Comparison of ENCODE assay signal across 21 mouse cellular contexts in genomic region chr19:43510436-43511220, GRCm38 (mm10). TPM values are rescaled to one million over a fixed set of nuclear protein-coding genes. Genes with fewer than 3 reads are reported as not detected.
DNase-seq lines count a peak whose midpoint lies in the region; ATAC-seq and TF ChIP-seq lines count a peak whose summit lies in the region.
"Had no signal": no experiment of that assay in that cellular context is flagged by ENCODE, and none has a peak within 500 bp of the region (broad histone marks: within the 10 kb centered on the region; RNA-seq: fewer than 3 reads in every experiment).

No protein-coding gene starts in this region.

- H3K4me2 ChIP-seq in intestine, postnatal 0 days (replicated peaks; ENCODE audit: low read depth) = no peak overlapping the region
- no peak overlapping the region for H3K4me2 ChIP-seq in intestine, embryonic 16.5 days (ENCODE audit: low read depth, low read length)
- H3K4me2 ChIP-seq in midbrain, embryonic 14.5 days (ENCODE audit: low read length) = no peak overlapping the region
- H3K4me2 ChIP-seq: embryonic facial prominence, embryonic 13.5 days; forebrain, embryonic 12.5 days; hindbrain, embryonic 12.5 days had no signal

- H3K4me1 ChIP-seq in intestine, postnatal 0 days (replicated peaks; ENCODE audit: control insufficient read depth, insufficient read depth, low read length) = no peaks in the 10 kb centered on the region
- no peaks in the 10 kb centered on the region for H3K4me1 ChIP-seq in intestine, embryonic 16.5 days (ENCODE audit: control insufficient read depth, insufficient read depth, low read length)
- H3K4me1 ChIP-seq in bone marrow macrophage, adult 2 months (ENCODE audit: control insufficient read depth, insufficient read depth, low read length) = peaks cover 32% of the 10 kb centered on the region
- peaks cover 15% of the 10 kb centered on the region; the same call in 1 of the 2 replicates for H3K4me1 ChIP-seq in small intestine, adult 2 months (ENCODE audit: control insufficient read depth, insufficient read depth, insufficient read length, low read length)
- H3K4me1 ChIP-seq in midbrain, embryonic 14.5 days (ENCODE audit: control insufficient read depth, insufficient read depth, low read length) = no peaks in the 10 kb centered on the region
- H3K4me1 ChIP-seq: embryonic facial prominence, embryonic 13.5 days; forebrain, embryonic 12.5 days; hindbrain, embryonic 12.5 days had no signal

- TF ChIP-seq CTCF in intestine, postnatal 0 days (IDR thresholded peaks at IDR 0.05; ENCODE audit: low read depth) = no peak
- TF ChIP-seq CTCF in bone marrow macrophage, adult 2 months (IDR thresholded peaks at IDR 0.05; ENCODE audit: low read depth, low read length) = no peak
- no peak for TF ChIP-seq CTCF in small intestine, adult 2 months (IDR thresholded peaks at IDR 0.05; ENCODE audit: extremely low read depth, insufficient read length, insufficient replicate concordance, low read depth, low read length)
- TF ChIP-seq CTCF in layer of hippocampus, adult 2 months (conservative IDR thresholded peaks at IDR 0.05) = no peak

- H3K9me3 ChIP-seq in intestine, postnatal 0 days (ENCODE audit: control insufficient read depth) = no peaks in the 10 kb centered on the region
- no peaks in the 10 kb centered on the region for H3K9me3 ChIP-seq in intestine, embryonic 16.5 days (ENCODE audit: control insufficient read depth, low read length)
- H3K9me3 ChIP-seq in midbrain, embryonic 14.5 days (ENCODE audit: control insufficient read depth, low read length) = no peaks in the 10 kb centered on the region
- H3K9me3 ChIP-seq: embryonic facial prominence, embryonic 13.5 days; G1E; hindbrain, embryonic 12.5 days had no signal

- WGBS in intestine, postnatal 0 days = 83% methylated on average over 14 of the region's 14 CpGs
- WGBS in intestine, embryonic 16.5 days = 83% methylated on average over 14 of the region's 14 CpGs
- 83% methylated on average over 14 of the region's 14 CpGs for WGBS in small intestine, adult 2 months
- WGBS in midbrain, embryonic 14.5 days = 95% methylated on average over 14 of the region's 14 CpGs

- DNase-seq in R1 (ENCODE audit: low read depth, low spot score) = peak; percentile 80
- DNase-seq in layer of hippocampus, adult 2 months (ENCODE audit: low spot score in 2 of 2) = no peak
- no peak for DNase-seq in midbrain, embryonic 14.5 days
- DNase-seq: adrenal gland, postnatal 14 days; cerebellum, adult 2 months; cerebellum, postnatal 14 days; gastrocnemius, postnatal 14 days; heart, postnatal 10 days; heart, postnatal 4 days had no signal

- H3K36me3 ChIP-seq in intestine, postnatal 0 days (ENCODE audit: control insufficient read depth, insufficient read depth) = peaks cover 51% of the 10 kb centered on the region
- peaks cover 13% of the 10 kb centered on the region for H3K36me3 ChIP-seq in intestine, embryonic 16.5 days (ENCODE audit: control insufficient read depth, insufficient read depth, low read length)
- H3K36me3 ChIP-seq in small intestine, adult 2 months (ENCODE audit: control insufficient read depth, insufficient read depth, low read length) = peaks cover 55% of the 10 kb centered on the region
- peaks cover 43% of the 10 kb centered on the region for H3K36me3 ChIP-seq in midbrain, embryonic 14.5 days (ENCODE audit: control insufficient read depth, insufficient read depth, low read length)

- no peak overlapping the region for H3K9ac ChIP-seq in intestine, postnatal 0 days (ENCODE audit: low read depth, low read length)
- H3K9ac ChIP-seq in intestine, embryonic 16.5 days (ENCODE audit: low read depth, low read length) = no peak overlapping the region
- no peak overlapping the region for H3K9ac ChIP-seq in midbrain, embryonic 14.5 days (replicated peaks; ENCODE audit: low read length)
- H3K9ac ChIP-seq: embryonic facial prominence, embryonic 13.5 days; forebrain, embryonic 12.5 days; hindbrain, embryonic 12.5 days had no signal

- H3K27ac ChIP-seq in intestine, postnatal 0 days (ENCODE audit: low read depth, low read length) = peak overlapping the region; percentile 67
- H3K27ac ChIP-seq in intestine, embryonic 16.5 days (ENCODE audit: low read length) = no peak overlapping the region
- H3K27ac ChIP-seq in bone marrow macrophage, adult 2 months (ENCODE audit: insufficient read depth, low read depth, low read length) = peak overlapping the region; percentile 97
- peak overlapping the region; percentile 86; the same call in 1 of the 2 replicates for H3K27ac ChIP-seq in small intestine, adult 2 months (ENCODE audit: insufficient read depth, low read depth, low read length)
- H3K27ac ChIP-seq in layer of hippocampus, adult 2 months = no peak overlapping the region
- H3K27ac ChIP-seq in midbrain, embryonic 14.5 days (replicated peaks; ENCODE audit: low read depth, low read length) = no peak overlapping the region
- H3K27ac ChIP-seq: embryonic facial prominence, embryonic 13.5 days; forebrain, embryonic 12.5 days; hindbrain, embryonic 12.5 days had no signal

- no peak overlapping the region for H3K4me3 ChIP-seq in intestine, postnatal 0 days (ENCODE audit: low read depth, low read length)
- no peak overlapping the region for H3K4me3 ChIP-seq in intestine, embryonic 16.5 days (ENCODE audit: low read length)
- H3K4me3 ChIP-seq in bone marrow macrophage, adult 2 months (ENCODE audit: insufficient read depth, low read length) = peak overlapping the region; percentile 22
- no peak overlapping the region for H3K4me3 ChIP-seq in small intestine, adult 2 months (ENCODE audit: low read depth, low read length)
- H3K4me3 ChIP-seq in layer of hippocampus, adult 2 months = no peak overlapping the region
- H3K4me3 ChIP-seq in midbrain, embryonic 14.5 days (replicated peaks; ENCODE audit: low read depth, low read length) = no peak overlapping the region
- H3K4me3 ChIP-seq: embryonic facial prominence, embryonic 13.5 days; forebrain, embryonic 12.5 days; hindbrain, embryonic 12.5 days had no signal

- no peaks in the 10 kb centered on the region for H3K27me3 ChIP-seq in intestine, postnatal 0 days (replicated peaks; ENCODE audit: control insufficient read depth, insufficient read depth, low read length)
- no peaks in the 10 kb centered on the region for H3K27me3 ChIP-seq in intestine, embryonic 16.5 days (replicated peaks; ENCODE audit: control insufficient read depth, insufficient read depth, low read length)
- H3K27me3 ChIP-seq in small intestine, adult 2 months (ENCODE audit: control insufficient read depth, insufficient read depth, low read length) = no peaks in the 10 kb centered on the region
- no peaks in the 10 kb centered on the region for H3K27me3 ChIP-seq in midbrain, embryonic 14.5 days (ENCODE audit: control insufficient read depth, insufficient read depth, low read length)
- H3K27me3 ChIP-seq: embryonic facial prominence, embryonic 13.5 days; forebrain, embryonic 12.5 days; hindbrain, embryonic 12.5 days had no signal

- TF ChIP-seq POLR2A in bone marrow macrophage, adult 2 months (IDR thresholded peaks at IDR 0.05; ENCODE audit: borderline replicate concordance, low read depth, low read length) = no peak
- no peak for TF ChIP-seq POLR2A in small intestine, adult 2 months (IDR thresholded peaks at IDR 0.05; ENCODE audit: low read depth, low read length)

- ATAC-seq in intestine, postnatal 0 days = no peak
- no peak for ATAC-seq in intestine, embryonic 16.5 days
- no peak for ATAC-seq in midbrain, embryonic 14.5 days (ENCODE audit: low FRiP score, low TSS enrichment)
- ATAC-seq: activated CD4-positive, CD25-positive, alpha-beta regulatory T cell, adult 4 months; forebrain, embryonic 16.5 days; hindbrain, embryonic 16.5 days; inflammation-experienced regulatory T-cells, adult 6 months had no signal

RNA-seq across cellular contexts. Expression of gene Got1, which starts 13.8 kb away (rescaled TPM):
- polyA plus RNA-seq in intestine, postnatal 0 days (2015; fragmentation: Nextera tagmentation; extraction: Ambion mirVana) = 82.3 and 85.0 TPM in 2 replicates
- 70.5 and 73.4 TPM in 2 replicates for polyA plus RNA-seq in intestine, embryonic 16.5 days (2015; fragmentation: Nextera tagmentation; extraction: Ambion mirVana)
- 49.3 and 53.5 TPM in 2 replicates for polyA plus RNA-seq in bone marrow macrophage, adult 2 months (2012; ENCODE audit: insufficient read depth, insufficient read length, missing spikeins)
- polyA plus RNA-seq in small intestine, adult 2 months (2012; rRNA removed) = 36.0 and 41.3 TPM in 2 replicates
- 100 to 1,000 TPM; 324 to 355 TPM for total RNA-seq in layer of hippocampus, adult 2 months (2021)
- 72.6 and 89.3 TPM in 2 replicates for polyA plus RNA-seq in midbrain, embryonic 14.5 days (2014; fragmentation: Nextera tagmentation; extraction: Ambion mirVana)

Comparison
In these comparisons a context has a peak if more than half of its experiments do, and no peak if none do; other contexts are left out.
1. H3K27ac ChIP-seq: peak in intestine, postnatal 0 days (single experiment), bone marrow macrophage, adult 2 months (single experiment) and small intestine, adult 2 months (single experiment); none in intestine, embryonic 16.5 days (single experiment), layer of hippocampus, adult 2 months (single experiment) and midbrain, embryonic 14.5 days (single experiment).